Mouse (Mus musculus): ENCODE results near the gene Eci1. TPM values are rescaled to one million over a fixed set of nuclear protein-coding genes. Genes with fewer than 3 reads are reported as not detected.
A peak's percentile ranks its signal among the peaks of the same experiment; 100 is the strongest.

Gene Eci1
- polyA plus RNA-seq, 1 experiment: 10.6 TPM

- H3K27me3 ChIP-seq (ENCODE audit: control insufficient read depth): peaks cover 42% of the 10 kb centered on the region
- H3K4me1 ChIP-seq (ENCODE audit: control insufficient read depth): peaks cover 21% of the 10 kb centered on the region
- peaks cover 7% of the 10 kb centered on the region; the same call in 1 of the 2 replicates for H3K9me3 ChIP-seq (ENCODE audit: control insufficient read depth, low read length)
- no peaks in the 10 kb centered on the region for H3K36me3 ChIP-seq (ENCODE audit: control insufficient read depth)
- TF ChIP-seq GATA1 (IDR thresholded peaks at IDR 0.05; ENCODE audit: low read length): no peak
- TF ChIP-seq TAL1 (IDR thresholded peaks at IDR 0.05; ENCODE audit: low read length): no peak
- H3K4me3 ChIP-seq (replicated peaks): no peak overlapping the region
These were observed 57.1 kb downstream of the Eci1 start for GRCm38 (mm10) chr17:24483495-24483894.

- H3K4me3 ChIP-seq (replicated peaks): no peak overlapping the region
- H3K9me3 ChIP-seq (ENCODE audit: control insufficient read depth, low read length): peaks cover 14% of the 10 kb centered on the region; the same call in 1 of the 2 replicates
- H3K36me3 ChIP-seq (ENCODE audit: control insufficient read depth): no peaks in the 10 kb centered on the region
- H3K27me3 ChIP-seq (ENCODE audit: control insufficient read depth): peaks cover 60% of the 10 kb centered on the region
- H3K4me1 ChIP-seq (ENCODE audit: control insufficient read depth): peaks cover 19% of the 10 kb centered on the region
- TF ChIP-seq GATA1 (IDR thresholded peaks at IDR 0.05; ENCODE audit: low read length): no peak
- no peak for TF ChIP-seq TAL1 (IDR thresholded peaks at IDR 0.05; ENCODE audit: low read length)
These were observed 58.8 kb downstream of the Eci1 start for GRCm38 (mm10) chr17:24485090-24485860.

- H3K9me3 ChIP-seq (ENCODE audit: control insufficient read depth, low read length): peaks cover 14% of the 10 kb centered on the region; the same call in 1 of the 2 replicates
- no peaks in the 10 kb centered on the region for H3K36me3 ChIP-seq (ENCODE audit: control insufficient read depth)
- H3K27me3 ChIP-seq (ENCODE audit: control insufficient read depth): peaks cover 81% of the 10 kb centered on the region
- TF ChIP-seq GATA1 (IDR thresholded peaks at IDR 0.05; ENCODE audit: low read length) (no peak), TAL1 (IDR thresholded peaks at IDR 0.05; ENCODE audit: low read length) (no peak)
- peak within 1 kb of the TSS; percentile 39 for H3K4me3 ChIP-seq (replicated peaks)
- H3K4me1 ChIP-seq (ENCODE audit: control insufficient read depth): peaks cover 14% of the 10 kb centered on the region
These were observed 61.8 kb downstream of the Eci1 start, which contains the start of gene Caskin1 for GRCm38 (mm10) chr17:24488186-24488661. TSS of gene Caskin1 (plus strand) at chr17:24488601.

- Histone ChIP-seq H3K9me3 (ENCODE audit: control insufficient read depth, low read length) (peaks cover 14% of the 10 kb centered on the region; the same call in 1 of the 2 replicates), H3K4me3 (replicated peaks) (peak overlapping the region; percentile 37), H3K36me3 (ENCODE audit: control insufficient read depth) (no peaks in the 10 kb centered on the region), H3K4me1 (ENCODE audit: control insufficient read depth) (peaks cover 14% of the 10 kb centered on the region), H3K27me3 (ENCODE audit: control insufficient read depth) (peaks cover 79% of the 10 kb centered on the region)
- no peak for TF ChIP-seq TAL1 (IDR thresholded peaks at IDR 0.05; ENCODE audit: low read length)
- TF ChIP-seq GATA1 (IDR thresholded peaks at IDR 0.05; ENCODE audit: low read length): no peak
These were observed 62.3 kb downstream of the Eci1 start for GRCm38 (mm10) chr17:24488662-24489264.

Other genes with a start within 250 kb of the Eci1 start
- 0.44 and 0.61 TPM in 2 replicates for gene Tbc1d24, start 221.1 kb upstream of the Eci1 start, polyA plus RNA-seq (2012)
- 0.36 and 0.47 TPM in 2 replicates for gene Ntn3, start 217.1 kb upstream of the Eci1 start, polyA plus RNA-seq (2012)
- gene Tedc2, start 205.8 kb upstream of the Eci1 start, polyA plus RNA-seq (2012): 5.8 and 7.7 TPM in 2 replicates
- 14.4 and 15.8 TPM in 2 replicates for gene Ccnf, start 175.2 kb upstream of the Eci1 start, polyA plus RNA-seq (2012)
- not detected in 2 replicates for gene Abca17, start 75.6 kb upstream of the Eci1 start, polyA plus RNA-seq (2012)
- gene Abca3, start 74.7 kb upstream of the Eci1 start, polyA plus RNA-seq (2012): 1.7 TPM in 2 replicates
- 18.1 and 24.0 TPM in 2 replicates for gene Rnps1, start 12.1 kb upstream of the Eci1 start, polyA plus RNA-seq (2012)
- gene Dnase1l2, start 16.5 kb downstream of the Eci1 start, polyA plus RNA-seq (2012): 0.15 TPM in 1 of 2 replicates, not detected in the other
- 6.2 and 7.3 TPM in 2 replicates for gene E4f1, start 43.7 kb downstream of the Eci1 start, polyA plus RNA-seq (2012)
- 13.0 and 15.1 TPM in 2 replicates for gene Pgp, start 43.8 kb downstream of the Eci1 start, polyA plus RNA-seq (2012)
- gene Bricd5, start 47.2 kb downstream of the Eci1 start, polyA plus RNA-seq (2012): not detected in 2 replicates
- gene Mlst8, start 52.4 kb downstream of the Eci1 start, polyA plus RNA-seq (2012): 1.4 and 1.7 TPM in 2 replicates
- gene Caskin1, start 62.0 kb downstream of the Eci1 start, polyA plus RNA-seq (2012): not detected in 2 replicates
- gene Traf7, start 101.3 kb downstream of the Eci1 start, polyA plus RNA-seq (2012): 11.3 and 12.7 TPM in 2 replicates
- 0.09 TPM in 1 of 2 replicates, not detected in the other for gene Rab26, start 107.6 kb downstream of the Eci1 start, polyA plus RNA-seq (2012)
- gene Pkd1, start 123.2 kb downstream of the Eci1 start, polyA plus RNA-seq (2012): 0.14 and 0.21 TPM in 2 replicates
- gene Tsc2, start 206.0 kb downstream of the Eci1 start, polyA plus RNA-seq (2012): 4.0 and 5.2 TPM in 2 replicates
- gene Nthl1, start 206.0 kb downstream of the Eci1 start, polyA plus RNA-seq (2012): 0.04 and 0.23 TPM in 2 replicates
- gene Slc9a3r2, start 223.7 kb downstream of the Eci1 start, polyA plus RNA-seq (2012): 0.04 and 0.18 TPM in 2 replicates
- not detected in 2 replicates for gene Npw, start 231.8 kb downstream of the Eci1 start, polyA plus RNA-seq (2012)
- gene Zfp598, start 243.0 kb downstream of the Eci1 start, polyA plus RNA-seq (2012): 7.3 and 7.6 TPM in 2 replicates

Data from erythroblast, embryonic 14.5 days (primary cell).